Comparison of ENCODE assay signal across 9 mouse cellular contexts in genomic region chr15:78320825-78321496, GRCm38 (mm10). TPM values are rescaled to one million over a fixed set of nuclear protein-coding genes. Genes with fewer than 3 reads are reported as not detected.
A peak's percentile ranks its signal among the peaks of the same experiment; 100 is the strongest.
DNase-seq lines count a peak whose midpoint lies in the region; ATAC-seq and TF ChIP-seq lines count a peak whose summit lies in the region.
"Had no signal": no experiment of that assay in that cellular context is flagged by ENCODE, and none has a peak within 500 bp of the region (broad histone marks: within the 10 kb centered on the region; RNA-seq: fewer than 3 reads in every experiment).

No protein-coding gene starts in this region.

- no peak overlapping the region for H3K4me3 ChIP-seq in E14TG2a.4 (replicated peaks; ENCODE audit: low read length)
- no peak overlapping the region for H3K4me3 ChIP-seq in embryonic facial prominence, embryonic 15.5 days (replicated peaks)
- no peak overlapping the region for H3K4me3 ChIP-seq in layer of hippocampus, adult 2 months
- H3K4me3 ChIP-seq in lung, embryonic 14.5 days (ENCODE audit: low read depth, low read length), result no peak overlapping the region
- H3K4me3 ChIP-seq: liver, embryonic 15.5 days had no signal

- peak; percentile 68 for TF ChIP-seq CTCF in E14TG2a.4 (conservative IDR thresholded peaks at IDR 0.05; ENCODE audit: low read length)
- peak; percentile 87 for TF ChIP-seq CTCF in layer of hippocampus, adult 2 months (conservative IDR thresholded peaks at IDR 0.05)
- peak; percentile 95 for TF ChIP-seq CTCF in lung, embryonic 14.5 days (IDR thresholded peaks at IDR 0.05; ENCODE audit: low read depth)

- H3K9ac ChIP-seq in embryonic facial prominence, embryonic 15.5 days, result no peak overlapping the region
- H3K9ac ChIP-seq in lung, embryonic 14.5 days, result no peak overlapping the region
- H3K9ac ChIP-seq: liver, embryonic 15.5 days had no signal

- 10% methylated on average over 5 of the region's 5 CpGs for WGBS in embryonic facial prominence, embryonic 15.5 days
- 8% methylated on average over 5 of the region's 5 CpGs for WGBS in lung, embryonic 14.5 days

- DNase-seq in adrenal gland, postnatal 25 days, result peak; percentile 78
- DNase-seq in heart, postnatal 10 days, result peak; percentile 90 to 91
- DNase-seq in layer of hippocampus, adult 2 months (ENCODE audit: low spot score in 2 of 2), result peak; percentile 33 to 69
- peak; percentile 88 for DNase-seq in lung, embryonic 14.5 days
- DNase-seq in retina, postnatal 1 day, result peak; percentile 72
- DNase-seq in thymus, postnatal 4 days, result peak; percentile 82

- no peaks in the 10 kb centered on the region for H3K9me3 ChIP-seq in E14TG2a.4 (ENCODE audit: low read length)
- no peaks in the 10 kb centered on the region for H3K9me3 ChIP-seq in embryonic facial prominence, embryonic 15.5 days (replicated peaks)
- H3K9me3 ChIP-seq in lung, embryonic 14.5 days (ENCODE audit: low read depth, low read length), result no peaks in the 10 kb centered on the region
- H3K9me3 ChIP-seq: liver, embryonic 15.5 days had no signal

- no peak overlapping the region for H3K4me2 ChIP-seq in embryonic facial prominence, embryonic 15.5 days (replicated peaks)
- H3K4me2 ChIP-seq in lung, embryonic 14.5 days, result no peak overlapping the region
- H3K4me2 ChIP-seq: liver, embryonic 15.5 days had no signal

- H3K4me1 ChIP-seq in E14TG2a.4 (replicated peaks; ENCODE audit: low read depth, low read length), result no peaks in the 10 kb centered on the region
- no peaks in the 10 kb centered on the region for H3K4me1 ChIP-seq in embryonic facial prominence, embryonic 15.5 days
- no peaks in the 10 kb centered on the region for H3K4me1 ChIP-seq in lung, embryonic 14.5 days (ENCODE audit: insufficient read depth)

- ATAC-seq in embryonic facial prominence, embryonic 15.5 days (ENCODE audit: insufficient number of reproducible peaks, low FRiP score, low TSS enrichment, low read depth), result 0 out of 2 replicates have a peak, but pooled peaks have one; percentile 34
- peak; percentile 90 for ATAC-seq in lung, embryonic 14.5 days (ENCODE audit: insufficient read depth)

- H3K36me3 ChIP-seq in E14TG2a.4 (ENCODE audit: insufficient read depth, low read length), result no peaks in the 10 kb centered on the region
- no peaks in the 10 kb centered on the region for H3K36me3 ChIP-seq in embryonic facial prominence, embryonic 15.5 days
- no peaks in the 10 kb centered on the region for H3K36me3 ChIP-seq in lung, embryonic 14.5 days (ENCODE audit: insufficient read depth)
- H3K36me3 ChIP-seq: liver, embryonic 15.5 days had no signal

- H3K27ac ChIP-seq in embryonic facial prominence, embryonic 15.5 days (replicated peaks), result no peak overlapping the region
- no peak overlapping the region for H3K27ac ChIP-seq in layer of hippocampus, adult 2 months
- H3K27ac ChIP-seq in lung, embryonic 14.5 days (ENCODE audit: low read depth), result peak overlapping the region; percentile 12; the same call in 1 of the 2 replicates
- H3K27ac ChIP-seq: liver, embryonic 15.5 days had no signal

- intact Hi-C loops in heart, postnatal 10 days (cut with DNase I), result loop anchor here (1.0 kb wide), 1 partner anchor 64 kb away; no protein-coding TSS in a partner anchor

- H3K27me3 ChIP-seq in E14TG2a.4 (ENCODE audit: insufficient read depth, low read length), result no peaks in the 10 kb centered on the region
- H3K27me3 ChIP-seq in embryonic facial prominence, embryonic 15.5 days, result no peaks in the 10 kb centered on the region
- no peaks in the 10 kb centered on the region for H3K27me3 ChIP-seq in lung, embryonic 14.5 days (ENCODE audit: insufficient read depth, low read length)

RNA-seq across cellular contexts. Expression of gene Csf2rb, which starts 4.6 kb away (rescaled TPM):
- 6.9 and 9.2 TPM in 2 replicates for total RNA-seq in adrenal gland, postnatal 25 days (2021)
- polyA plus RNA-seq in embryonic facial prominence, embryonic 15.5 days (2015; fragmentation: Nextera tagmentation; extraction: Ambion mirVana), result 6.4 and 6.9 TPM in 2 replicates
- 1 to 10 TPM; 2.2 to 2.7 TPM for total RNA-seq in heart, postnatal 10 days (2021)
- 1 to 10 TPM; 1.3 to 1.7 TPM for total RNA-seq in layer of hippocampus, adult 2 months (2021)
- 2.2 and 2.6 TPM in 2 replicates for polyA plus RNA-seq in lung, embryonic 14.5 days (2014; fragmentation: Nextera tagmentation; extraction: Ambion mirVana)

RNA-seq across cellular contexts. Expression of gene Csf2rb2, which starts 15.4 kb away (rescaled TPM):
- 0.43 and 1.0 TPM in 2 replicates for total RNA-seq in adrenal gland, postnatal 25 days (2021)
- polyA plus RNA-seq in embryonic facial prominence, embryonic 15.5 days (2015; fragmentation: Nextera tagmentation; extraction: Ambion mirVana), result 1.2 and 1.5 TPM in 2 replicates
- total RNA-seq in heart, postnatal 10 days (2021), result 1 to 10 TPM; 1.3 to 1.6 TPM
- 1 to 10 TPM; 2.9 to 4.2 TPM for total RNA-seq in layer of hippocampus, adult 2 months (2021)
- 0.20 and 0.45 TPM in 2 replicates for polyA plus RNA-seq in lung, embryonic 14.5 days (2014; fragmentation: Nextera tagmentation; extraction: Ambion mirVana)
